Mouse (Mus musculus): ENCODE measurements around the gene Plekhm1. TPM values are rescaled to one million over a fixed set of nuclear protein-coding genes. Genes with fewer than 3 reads are reported as not detected.
A peak's percentile ranks its signal among the peaks of the same experiment; 100 is the strongest.
"Not testable (repeated sequence)": the region's sequence is repeated elsewhere in the genome, so short reads cannot be mapped to it uniquely, and the experiment has no call there.

Plekhm1 gene
- total RNA-seq (2015) (12.1 and 12.5 TPM in 2 replicates), total RNA-seq (2017) (2.9 and 3.9 TPM in 2 replicates)

DNA sequence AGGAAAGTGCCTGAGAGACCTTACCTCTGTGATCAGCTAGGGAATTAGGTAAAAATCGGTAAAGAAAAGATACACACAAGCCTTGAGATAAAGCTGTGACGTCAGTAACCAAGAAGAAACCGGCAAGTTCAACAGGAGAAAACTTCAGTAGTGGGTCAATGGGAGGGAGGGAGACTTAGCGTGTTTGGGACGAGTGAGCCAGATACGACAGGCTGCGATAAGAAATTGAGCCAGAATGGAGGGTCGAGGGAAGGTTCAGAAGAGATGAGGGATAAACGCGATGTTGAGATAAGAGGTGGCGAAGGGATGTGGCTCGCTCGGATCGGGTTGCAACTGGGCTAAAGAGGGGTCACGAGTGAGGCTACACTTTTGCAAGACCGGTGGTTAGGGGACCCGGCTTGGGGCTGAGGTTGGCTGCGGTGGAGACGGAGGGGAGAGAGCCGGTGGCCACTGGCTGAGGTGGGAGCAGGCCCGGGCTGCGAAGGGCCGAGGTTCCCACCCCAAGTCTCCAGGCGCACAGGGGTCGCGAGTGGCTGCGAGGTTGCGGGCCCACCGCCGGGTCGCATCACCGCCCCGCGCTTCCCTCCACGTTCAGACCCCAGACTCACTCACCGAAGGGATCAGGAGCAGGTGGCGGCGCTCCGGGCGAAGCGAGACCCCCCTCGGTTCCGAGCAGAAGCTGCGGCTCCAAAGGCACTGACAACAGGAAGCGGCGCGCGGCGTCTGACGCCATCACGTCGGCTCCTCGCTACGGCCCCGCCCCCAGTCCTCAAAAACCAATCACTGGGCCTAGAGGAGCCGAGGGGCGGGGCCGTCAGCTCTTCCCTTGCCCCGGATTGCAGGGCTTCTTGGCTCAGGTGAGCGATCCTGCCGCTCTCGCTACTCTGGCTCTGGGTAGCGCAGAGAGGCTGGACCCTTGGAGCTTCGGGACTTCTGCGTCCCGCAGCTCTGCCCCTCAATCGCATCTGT is at the start of gene Plekhm1:
Plekhm1 (minus strand) TSS at position 707 of the 969 bp plus-strand sequence.
- peak; percentile 97 for ATAC-seq (replicated peaks; ENCODE audit: poor library complexity)

DNA sequence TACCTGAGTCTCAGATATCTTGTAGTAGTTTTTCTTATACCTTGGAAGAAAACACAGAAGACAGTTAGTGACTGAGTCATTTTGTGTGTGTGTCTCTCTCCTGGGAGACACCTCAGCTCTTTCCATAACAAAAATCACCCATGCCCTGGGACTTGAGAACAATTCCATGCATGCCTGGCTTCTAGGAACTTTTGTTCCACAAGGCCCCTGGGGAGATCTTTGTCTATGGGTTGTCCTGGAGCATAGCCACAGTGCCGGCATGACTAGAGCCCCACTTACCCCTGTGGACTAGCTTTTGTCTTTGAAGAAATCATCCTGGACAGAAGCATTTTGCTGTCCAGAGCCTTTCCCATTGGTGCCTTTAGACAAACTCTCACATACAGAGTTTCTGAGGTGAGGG is 38.6 kb upstream of the Plekhm1 start:
- ATAC-seq (replicated peaks; ENCODE audit: poor library complexity) = not testable (repeated sequence)

DNA sequence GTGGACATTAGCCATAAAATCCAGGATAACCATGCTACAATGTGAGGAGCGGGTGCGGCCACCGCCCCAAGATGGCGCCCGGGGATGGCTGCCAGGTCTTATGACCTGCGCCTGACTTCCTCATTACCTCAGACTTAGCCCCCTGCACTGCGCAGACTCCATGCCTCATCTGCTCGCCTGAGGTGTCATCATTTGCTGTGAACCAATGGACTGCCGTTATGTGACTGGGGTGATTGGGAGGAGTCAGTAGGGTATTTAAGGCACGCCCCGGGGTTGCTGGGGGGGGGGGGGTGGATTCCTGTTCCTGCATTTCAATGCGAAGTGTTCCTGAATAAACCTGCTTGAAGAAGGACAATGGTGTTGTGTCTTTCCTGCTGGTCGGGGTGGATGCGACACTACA is 37.2 kb upstream of the Plekhm1 start:
- ATAC-seq (replicated peaks; ENCODE audit: poor library complexity) = not testable (repeated sequence)

DNA sequence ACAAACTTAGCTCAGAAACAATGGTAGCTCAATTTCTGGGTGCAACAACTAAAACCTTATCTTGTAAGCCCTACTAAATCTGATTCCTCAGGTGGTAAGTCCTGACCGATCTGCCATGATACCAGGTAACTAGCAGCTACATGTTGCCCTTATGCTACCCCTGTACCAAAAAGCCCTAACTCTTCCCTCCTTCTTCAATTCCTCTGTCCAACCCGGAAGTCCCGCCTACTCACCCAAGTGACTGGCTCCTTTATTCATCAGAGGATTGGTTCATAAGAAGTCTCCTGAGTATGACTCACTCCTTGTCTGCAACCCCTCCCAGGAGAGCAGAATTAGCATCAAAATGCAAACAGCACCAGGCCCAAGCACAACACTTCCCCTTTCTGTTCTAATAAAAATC is 31.2 kb upstream of the Plekhm1 start:
- no peak for ATAC-seq (replicated peaks; ENCODE audit: poor library complexity)

DNA sequence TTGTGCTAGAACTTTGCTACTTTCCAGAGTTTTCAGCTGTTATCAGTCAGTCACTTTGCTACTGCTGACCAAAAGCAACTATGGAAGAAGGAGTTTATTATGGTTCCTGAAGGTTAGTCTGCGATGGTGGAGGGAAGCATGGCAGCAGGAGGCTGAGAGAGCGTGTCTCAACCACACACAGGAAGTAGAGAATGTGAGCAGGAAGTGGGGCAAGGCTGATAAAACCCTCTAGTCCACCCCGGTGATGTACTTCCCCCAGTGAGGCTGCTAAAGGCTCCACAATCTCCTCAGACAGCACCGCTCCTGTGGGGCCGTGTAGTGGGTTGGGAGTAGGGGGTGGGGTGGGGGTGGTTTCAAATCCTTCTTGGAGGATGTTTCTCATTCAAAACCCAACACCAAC is 23.8 kb upstream of the Plekhm1 start:
- ATAC-seq (replicated peaks; ENCODE audit: poor library complexity) = peak; percentile 99

DNA sequence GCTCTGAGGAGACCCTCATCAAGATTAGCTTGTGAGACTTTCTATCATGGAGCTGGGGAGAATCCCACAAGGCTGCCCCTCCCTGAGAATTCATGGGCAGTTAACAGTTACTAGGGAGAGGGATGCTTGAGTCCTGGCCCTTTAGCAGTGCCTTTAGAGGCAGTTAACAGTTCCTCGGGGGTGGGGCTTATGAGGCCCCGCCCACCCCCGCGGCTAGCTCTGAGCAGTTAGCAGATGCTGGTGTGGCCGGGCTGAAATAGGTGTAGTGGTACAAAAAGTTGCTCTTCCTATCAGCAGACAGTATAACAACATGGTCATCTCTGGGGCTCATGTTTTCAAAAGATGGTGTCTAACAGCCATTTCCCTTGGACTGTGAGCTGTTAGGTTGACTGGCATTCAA is 12.5 kb upstream of the Plekhm1 start:
- peak; percentile 31; the same call in 1 of the 2 replicates for ATAC-seq (replicated peaks; ENCODE audit: poor library complexity)

DNA sequence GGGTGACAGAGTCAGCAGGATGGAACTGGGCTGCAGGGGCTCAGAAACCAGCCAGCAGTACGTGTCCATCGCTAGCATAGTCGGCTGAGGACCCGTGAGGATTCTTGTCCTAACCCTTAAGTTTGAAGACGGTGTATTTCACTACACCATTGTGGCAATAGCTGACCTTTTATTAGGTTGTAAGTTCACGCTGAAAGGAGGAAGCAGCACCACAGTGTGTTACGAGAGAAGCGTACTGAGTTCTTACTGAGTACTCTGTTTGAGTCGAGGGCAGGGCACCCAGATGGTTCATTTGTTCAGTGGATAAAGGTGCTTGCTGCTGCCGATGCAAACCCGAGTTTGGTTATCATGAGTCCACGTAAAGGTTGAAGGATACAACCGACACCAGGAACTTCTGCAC is 7.2 kb upstream of the Plekhm1 start:
- ATAC-seq (replicated peaks; ENCODE audit: poor library complexity) = no peak

DNA sequence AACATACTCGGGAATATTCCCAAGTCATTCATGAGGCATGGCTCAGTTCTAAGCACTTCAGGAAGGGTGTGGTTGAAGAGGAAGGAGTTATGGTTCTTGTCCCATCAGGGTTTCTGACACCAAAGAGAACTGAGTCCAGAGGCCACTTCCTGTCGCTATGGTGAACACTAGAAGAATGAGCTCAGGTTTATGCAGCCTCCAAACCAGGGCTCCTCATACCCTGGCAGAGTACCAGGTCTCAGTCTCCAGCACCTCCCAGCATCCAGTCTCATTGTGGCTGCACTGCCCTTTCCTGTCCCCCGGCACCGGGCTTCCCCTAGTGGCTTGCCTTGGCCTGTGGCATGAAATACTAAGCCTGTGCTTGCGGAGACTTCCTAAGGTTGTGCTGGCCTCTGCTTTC is 6.7 kb upstream of the Plekhm1 start:
- peak; percentile 39 for ATAC-seq (replicated peaks; ENCODE audit: poor library complexity)

DNA sequence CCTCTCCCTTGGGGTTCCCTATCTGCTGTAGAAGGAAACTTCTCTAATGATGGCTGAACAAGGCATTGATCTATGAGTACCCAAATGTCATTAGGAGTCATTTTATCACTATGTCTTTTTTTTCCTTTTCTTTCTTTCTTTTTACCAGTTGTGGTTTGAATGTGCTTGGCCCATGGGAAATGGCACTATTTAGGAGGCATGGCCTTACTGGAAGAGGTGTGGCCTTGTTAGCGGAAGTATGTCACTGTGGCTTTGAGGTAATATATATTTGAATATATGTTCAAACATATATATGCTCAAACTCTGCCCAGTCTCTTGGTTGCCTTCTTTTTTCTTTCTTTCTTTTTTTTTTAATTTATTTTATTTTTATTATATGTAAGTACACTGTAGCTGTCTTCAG is 1.0 kb upstream of the Plekhm1 start:
- ATAC-seq (replicated peaks; ENCODE audit: poor library complexity) = no peak

DNA sequence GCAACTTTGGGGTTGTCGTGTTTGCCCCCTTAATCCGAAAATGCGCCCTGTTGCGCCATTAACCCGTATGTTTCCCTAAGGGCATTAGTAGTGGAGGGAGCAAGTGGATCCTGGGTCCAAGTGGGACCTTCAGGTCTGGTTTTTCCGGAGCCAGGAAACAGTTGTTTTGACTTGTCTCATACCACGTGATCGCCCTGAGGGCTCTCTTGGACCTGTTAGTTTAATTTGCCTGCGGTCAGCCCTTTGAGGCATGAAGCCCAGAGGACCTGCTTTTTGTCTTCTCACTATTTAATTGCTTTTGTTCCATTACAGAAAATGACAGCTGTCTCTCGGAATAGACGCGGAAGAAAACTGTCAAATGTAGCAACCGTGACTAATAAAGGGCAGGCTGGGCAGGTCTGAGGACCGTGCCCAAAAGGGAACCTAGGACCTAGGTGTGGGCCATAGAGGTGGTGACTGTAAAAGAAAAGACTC is 500 bp upstream of the Plekhm1 start:
- no peak for ATAC-seq (replicated peaks; ENCODE audit: poor library complexity)

DNA sequence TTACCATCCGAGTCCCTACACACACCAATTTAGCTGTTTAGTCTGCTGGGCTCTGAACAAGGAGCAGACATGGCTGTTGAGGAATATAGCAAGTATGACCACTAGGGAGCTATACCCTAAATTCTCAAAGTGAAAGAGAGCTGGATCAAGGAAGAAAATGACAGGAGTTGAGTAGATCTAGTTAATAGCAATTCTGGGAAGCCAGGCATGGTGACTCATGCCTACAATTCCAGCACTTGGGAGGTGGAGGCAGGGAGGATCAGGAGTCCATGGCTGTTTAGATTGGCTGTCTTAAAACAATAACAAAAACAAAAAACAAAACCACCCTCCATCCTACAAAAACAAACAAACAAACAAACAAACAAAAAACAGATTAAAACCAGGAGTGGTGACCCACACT is 1.2 kb downstream of the Plekhm1 start:
- ATAC-seq (replicated peaks; ENCODE audit: poor library complexity) = no peak

DNA sequence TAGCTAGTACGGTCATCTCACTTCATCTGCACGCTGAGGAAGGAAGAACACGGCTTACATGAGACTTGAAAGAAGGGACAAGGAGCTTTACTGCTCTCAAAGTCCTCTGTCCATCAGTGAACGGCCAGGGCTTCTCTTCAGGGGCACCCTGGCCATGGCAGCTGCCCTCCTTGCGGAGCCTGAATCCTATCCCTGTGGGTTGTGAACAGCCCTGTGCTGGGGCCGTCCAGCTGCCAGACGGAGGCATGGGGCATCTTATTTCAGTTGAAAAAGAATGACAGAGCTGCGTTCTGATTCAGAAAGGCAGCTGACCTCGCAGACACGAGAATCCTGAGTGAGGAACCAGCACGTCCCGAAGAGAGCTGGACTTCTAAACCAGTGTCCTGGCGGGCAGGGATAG is 3.6 kb downstream of the Plekhm1 start:
- no peak for ATAC-seq (replicated peaks; ENCODE audit: poor library complexity)

DNA sequence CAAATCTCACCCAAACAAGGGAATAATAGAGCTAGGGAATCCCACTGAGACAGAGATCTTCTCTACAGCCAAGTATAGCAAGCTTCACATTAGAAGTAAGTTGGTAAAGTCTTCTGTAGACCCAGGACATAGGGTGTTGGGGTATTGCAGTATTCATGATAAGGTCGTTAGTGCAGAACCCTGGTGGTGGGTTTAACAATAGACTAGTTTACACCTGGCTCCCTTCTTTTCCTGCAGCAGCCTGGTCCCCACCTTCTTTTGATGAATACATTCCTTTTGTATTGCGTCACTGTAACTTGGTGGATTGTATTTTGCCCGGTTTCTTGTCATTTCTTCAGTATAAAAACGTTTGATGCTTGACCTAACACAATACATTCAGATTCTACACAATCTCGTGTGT is 5.4 kb downstream of the Plekhm1 start:
- not testable (repeated sequence) for ATAC-seq (replicated peaks; ENCODE audit: poor library complexity)

DNA sequence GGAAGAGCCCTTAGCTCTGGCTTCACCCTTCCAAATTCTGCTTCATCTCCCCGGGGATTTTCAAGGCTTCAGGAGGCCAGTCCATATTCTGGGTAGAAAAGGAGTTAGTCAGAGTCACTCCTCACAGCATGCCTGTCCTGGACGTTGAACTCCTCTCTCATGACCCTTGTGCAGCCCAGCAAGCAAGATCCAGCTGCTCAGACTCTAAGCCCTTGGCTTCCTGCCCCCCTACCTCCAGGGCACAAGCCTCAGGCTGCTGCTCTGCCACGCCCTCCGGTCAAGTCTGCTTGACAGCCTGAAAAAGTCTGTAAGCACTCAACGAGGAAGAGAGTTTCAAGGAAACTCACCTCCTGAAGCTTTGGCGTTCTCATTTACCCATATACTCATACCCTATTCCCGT is 5.9 kb downstream of the Plekhm1 start:
- no peak for ATAC-seq (replicated peaks; ENCODE audit: poor library complexity)

DNA sequence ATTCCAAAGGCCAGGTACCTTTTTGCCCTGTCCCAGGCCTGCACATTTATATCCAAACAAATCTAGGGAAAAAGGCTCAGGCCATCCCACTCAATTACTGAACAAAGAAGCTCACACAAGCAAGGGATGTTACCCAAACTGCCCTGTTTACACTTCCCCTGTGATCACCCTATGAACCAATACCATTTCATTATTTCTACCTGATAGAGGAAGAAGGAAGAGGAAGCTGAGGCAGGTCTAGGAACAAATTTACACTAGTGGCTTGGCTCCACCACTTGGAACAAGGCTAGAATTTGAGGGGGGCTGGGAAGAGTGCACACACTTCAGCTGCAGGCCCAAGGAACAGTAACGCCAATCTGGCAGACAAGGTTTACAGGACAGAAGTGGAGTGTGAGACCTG is 6.7 kb downstream of the Plekhm1 start:
- no peak; the same call in 1 of the 2 replicates for ATAC-seq (replicated peaks; ENCODE audit: poor library complexity)

DNA sequence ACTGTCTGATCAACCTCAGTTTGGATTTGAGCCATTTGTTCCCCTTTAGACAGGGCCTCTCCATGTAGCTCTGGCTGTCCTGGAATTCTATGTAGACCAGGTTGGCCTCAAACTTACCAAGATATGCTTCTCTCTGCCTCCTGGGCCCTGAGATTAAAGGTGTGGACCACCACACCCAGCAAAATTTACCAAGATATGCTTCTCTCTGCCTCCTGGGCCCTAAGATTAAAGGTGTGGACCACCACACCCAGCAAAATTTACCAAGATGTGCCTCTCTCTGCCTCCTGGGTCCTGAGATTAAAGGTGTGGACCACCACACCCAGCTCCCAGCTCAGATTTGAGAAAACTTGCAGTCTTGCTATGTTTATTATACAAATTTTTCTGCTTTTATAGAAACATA is 7.9 kb downstream of the Plekhm1 start:
- no peak for ATAC-seq (replicated peaks; ENCODE audit: poor library complexity)

DNA sequence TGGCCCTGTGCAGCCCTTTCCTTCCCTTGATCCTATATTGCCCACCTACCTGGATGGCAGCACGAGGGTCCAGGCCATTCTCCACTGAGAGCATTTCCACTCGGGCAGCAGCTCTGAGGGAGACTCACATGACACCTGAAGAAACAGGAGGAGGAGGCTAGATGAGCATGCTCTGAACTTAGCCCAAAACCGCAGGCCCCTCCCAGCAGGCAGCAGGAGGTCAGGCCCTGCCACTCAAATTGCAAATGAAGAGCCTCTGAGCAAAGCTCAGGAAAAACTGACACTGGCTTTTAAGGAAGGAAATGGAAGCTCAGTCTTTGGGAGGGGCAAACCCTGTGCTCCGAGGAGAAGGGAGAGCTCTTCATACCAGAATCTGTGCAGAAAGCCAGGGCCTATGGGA is 8.7 kb downstream of the Plekhm1 start:
- ATAC-seq (replicated peaks; ENCODE audit: poor library complexity) = peak; percentile 55

DNA sequence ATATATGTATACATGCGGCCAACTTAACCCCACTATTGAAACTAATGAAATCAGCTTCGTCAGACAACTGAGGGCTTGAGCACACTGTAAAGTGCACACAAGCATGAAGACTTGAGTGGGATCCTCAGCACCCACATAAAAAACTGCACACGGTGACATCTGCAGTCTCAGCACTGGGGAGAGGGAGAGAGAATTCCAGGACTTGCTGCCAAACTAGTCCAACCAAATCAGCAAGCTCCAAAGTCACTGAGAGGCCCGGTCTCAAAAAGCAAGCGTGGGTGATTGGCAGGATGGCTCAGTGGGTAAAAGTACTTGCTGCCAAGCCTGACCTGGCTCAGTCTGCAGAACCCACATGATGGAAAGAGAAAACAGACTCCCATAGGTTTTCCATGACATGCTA is 9.7 kb downstream of the Plekhm1 start:
- no peak for ATAC-seq (replicated peaks; ENCODE audit: poor library complexity)

DNA sequence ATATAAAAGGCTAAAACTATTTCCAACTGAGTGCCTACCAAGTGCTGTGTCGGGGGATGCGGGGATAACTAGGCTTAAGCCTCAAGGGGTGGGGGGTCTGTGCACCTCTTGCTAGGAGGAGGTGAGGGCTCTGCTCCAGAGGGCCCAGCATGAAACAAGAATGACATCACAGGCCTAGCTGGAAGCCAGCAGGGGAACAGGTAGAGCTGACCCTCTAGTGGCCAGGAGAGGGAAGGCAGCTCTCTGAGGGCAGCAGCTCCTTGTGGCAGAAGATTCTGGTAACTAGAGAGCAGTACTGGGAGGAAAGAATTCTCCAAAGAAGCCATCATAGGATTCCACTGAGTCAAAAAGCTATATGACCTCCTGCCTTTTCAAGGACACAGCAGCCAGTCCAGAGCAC is 10.3 kb downstream of the Plekhm1 start:
- ATAC-seq (replicated peaks; ENCODE audit: poor library complexity) = peak; percentile 72

DNA sequence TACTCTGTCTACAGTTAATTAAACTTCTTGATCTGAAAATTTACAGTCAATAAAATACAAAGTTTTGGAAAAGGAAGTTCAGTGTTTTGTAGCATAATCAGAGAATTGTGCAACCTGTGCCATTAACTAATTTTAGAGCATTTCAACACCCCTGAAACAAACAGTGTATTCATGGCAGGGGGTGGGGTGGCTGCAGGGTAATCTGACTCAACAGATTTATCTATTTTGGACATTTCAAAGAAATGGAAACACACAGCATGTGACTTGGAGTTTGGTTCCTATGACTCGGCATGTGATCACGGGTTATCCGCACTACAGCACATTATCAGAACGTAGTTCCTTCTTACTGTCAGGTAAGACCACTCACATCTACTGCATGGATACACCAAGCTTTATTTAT is 12.5 kb downstream of the Plekhm1 start:
- peak; percentile 77 for ATAC-seq (replicated peaks; ENCODE audit: poor library complexity)

DNA sequence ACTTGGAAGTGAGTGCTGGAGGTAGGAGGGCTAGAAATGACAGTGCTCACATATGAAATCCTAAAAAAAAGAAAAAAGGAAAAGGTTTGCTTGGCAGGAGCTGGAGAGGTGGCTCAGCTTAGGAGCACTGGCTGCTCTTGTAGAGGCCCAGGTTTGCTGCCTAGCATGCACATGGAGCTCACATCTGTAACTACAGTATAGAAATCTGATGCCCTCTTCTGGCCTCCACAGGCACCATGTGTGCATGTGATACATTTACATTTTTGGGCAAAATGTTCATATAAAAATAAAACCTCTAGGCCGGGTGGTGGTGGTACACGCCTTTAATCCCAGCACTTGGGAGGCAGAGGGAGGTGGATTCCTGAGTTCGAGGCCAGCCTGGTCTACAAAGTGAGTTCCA is 13.4 kb downstream of the Plekhm1 start:
- ATAC-seq (replicated peaks; ENCODE audit: poor library complexity) = no peak

DNA sequence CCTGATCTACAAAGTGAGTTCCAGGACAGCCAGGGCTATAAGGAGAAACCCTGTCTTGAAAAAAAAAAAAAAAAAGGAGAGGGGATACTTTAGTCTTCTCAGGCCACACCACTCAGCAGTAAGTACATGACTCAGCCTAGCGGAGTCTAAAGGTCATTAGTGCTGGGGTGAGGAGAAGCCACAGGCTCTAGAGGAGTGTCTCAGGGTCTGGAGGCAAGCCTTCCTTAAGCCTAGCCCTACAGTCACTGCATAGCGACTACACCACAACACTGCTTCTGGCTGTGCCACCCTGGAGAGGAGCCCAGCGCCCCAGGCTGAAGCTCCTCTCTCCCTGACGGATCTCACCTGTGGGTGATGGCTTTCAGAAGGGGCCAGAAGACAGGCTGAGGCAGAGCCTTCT is 15.8 kb downstream of the Plekhm1 start:
- ATAC-seq (replicated peaks; ENCODE audit: poor library complexity) = no peak

DNA sequence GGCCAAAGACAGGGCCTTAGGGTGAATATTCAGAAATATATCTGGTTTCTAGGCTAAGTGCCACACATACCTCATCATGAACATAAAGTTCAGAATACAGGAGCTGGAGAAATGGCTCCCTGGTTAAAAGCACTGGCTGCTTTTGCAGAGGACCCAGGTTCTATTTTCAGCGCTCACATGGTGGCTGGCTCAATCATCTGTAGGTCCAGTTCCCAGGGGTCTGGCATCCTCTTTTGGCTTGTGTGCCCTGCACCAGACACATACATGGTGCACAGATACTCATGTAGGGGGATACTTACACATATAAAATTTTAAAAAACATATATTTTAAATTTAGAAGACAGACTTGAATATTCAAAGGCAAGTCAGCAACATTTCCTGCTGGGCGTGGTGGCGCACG is 16.3 kb downstream of the Plekhm1 start:
- ATAC-seq (replicated peaks; ENCODE audit: poor library complexity) = no peak
